Mouse (Mus musculus): Measurements from ENCODE around the gene Faiml.

The Faiml gene

GRCm38 (mm10) chr9:99180272-99180671, 56.8 kb downstream of the Faiml start:
- DNase-seq (ENCODE audit: low read depth), result no peak

Data from c-Kit-positive CD71-positive TER-119-negative erythroid progenitor cells, embryonic 14.5 days (primary cell).